13 mouse cellular contexts compared by ENCODE assay signal in genomic region chr5:118099069-118099869, GRCm38 (mm10). TPM values are rescaled to one million over a fixed set of nuclear protein-coding genes. Genes with fewer than 3 reads are reported as not detected.
A peak's percentile ranks its signal among the peaks of the same experiment; 100 is the strongest.
DNase-seq lines count a peak whose midpoint lies in the region; ATAC-seq and TF ChIP-seq lines count a peak whose summit lies in the region.
"Had no signal": no experiment of that assay in that cellular context is flagged by ENCODE, and none has a peak within 500 bp of the region (broad histone marks: within the 10 kb centered on the region; RNA-seq: fewer than 3 reads in every experiment).

No protein-coding gene starts in this region.

- WGBS in lung, embryonic 14.5 days: 68% methylated on average over 11 of the region's 11 CpGs
- WGBS in forebrain, postnatal 0 days: 36% methylated on average over 11 of the region's 11 CpGs
- WGBS in midbrain, embryonic 15.5 days: 67% methylated on average over 11 of the region's 11 CpGs

- no peak overlapping the region for H3K4me2 ChIP-seq in lung, embryonic 14.5 days
- no peak overlapping the region for H3K4me2 ChIP-seq in forebrain, postnatal 0 days (ENCODE audit: low read depth)
- H3K4me2 ChIP-seq in midbrain, embryonic 15.5 days: no peak overlapping the region
- H3K4me2 ChIP-seq: heart, embryonic 13.5 days had no signal

- TF ChIP-seq CTCF in lung, embryonic 14.5 days (IDR thresholded peaks at IDR 0.05; ENCODE audit: low read depth): no peak
- no peak for TF ChIP-seq CTCF in forebrain, postnatal 0 days (IDR thresholded peaks at IDR 0.05; ENCODE audit: low read depth)

- H3K4me1 ChIP-seq in lung, embryonic 14.5 days (ENCODE audit: insufficient read depth): no peaks in the 10 kb centered on the region
- H3K4me1 ChIP-seq in forebrain, postnatal 0 days (ENCODE audit: insufficient read depth): peaks cover 9% of the 10 kb centered on the region; the same call in 1 of the 2 replicates
- H3K4me1 ChIP-seq in midbrain, embryonic 15.5 days: 0 out of 2 replicates have a peak, but pooled peaks cover 12% of the 10 kb centered on the region

- DNase-seq in lung, embryonic 14.5 days: peak; percentile 53
- no peak for DNase-seq in lung, postnatal 25 days (ENCODE audit: low spot score)
- DNase-seq in embryo, embryonic 11 days: peak; percentile 41
- DNase-seq in forebrain, postnatal 0 days: no peak
- no peak for DNase-seq in layer of hippocampus, adult 9-11 months
- no peak for DNase-seq in urinary bladder, postnatal 4 days (ENCODE audit: low spot score in 2 of 2)
- DNase-seq: kidney, postnatal 36 days; right cerebral cortex, postnatal 4 days; thymus, postnatal 25 days had no signal

- peak; percentile 58; the same call in 1 of the 2 replicates for ATAC-seq in lung, embryonic 14.5 days (ENCODE audit: insufficient read depth)
- peak; percentile 58 for ATAC-seq in forebrain, postnatal 0 days
- no peak for ATAC-seq in midbrain, embryonic 15.5 days (replicated peaks)
- no peak for ATAC-seq in erythroblast, adult 5-6 weeks (replicated peaks; ENCODE audit: low FRiP score, poor library complexity, severe bottlenecking)

- no peaks in the 10 kb centered on the region for H3K9me3 ChIP-seq in lung, embryonic 14.5 days (ENCODE audit: low read depth, low read length)
- H3K9me3 ChIP-seq in forebrain, postnatal 0 days (ENCODE audit: low read length): no peaks in the 10 kb centered on the region
- H3K9me3 ChIP-seq in midbrain, embryonic 15.5 days: no peaks in the 10 kb centered on the region
- H3K9me3 ChIP-seq: heart, embryonic 13.5 days had no signal

- no peak overlapping the region for H3K9ac ChIP-seq in lung, embryonic 14.5 days
- H3K9ac ChIP-seq in forebrain, postnatal 0 days: no peak overlapping the region
- H3K9ac ChIP-seq in midbrain, embryonic 15.5 days: no peak overlapping the region
- H3K9ac ChIP-seq: heart, embryonic 13.5 days had no signal

- H3K4me3 ChIP-seq in lung, embryonic 14.5 days (ENCODE audit: low read depth, low read length): no peak overlapping the region
- no peak overlapping the region for H3K4me3 ChIP-seq in forebrain, postnatal 0 days (ENCODE audit: low read depth, low read length)
- H3K4me3 ChIP-seq in midbrain, embryonic 15.5 days: no peak overlapping the region
- H3K4me3 ChIP-seq: heart, embryonic 13.5 days had no signal

- no peaks in the 10 kb centered on the region for H3K27me3 ChIP-seq in lung, embryonic 14.5 days (ENCODE audit: insufficient read depth, low read length)
- no peaks in the 10 kb centered on the region for H3K27me3 ChIP-seq in forebrain, postnatal 0 days (ENCODE audit: insufficient read depth, low read length)
- H3K27me3 ChIP-seq in midbrain, embryonic 15.5 days (replicated peaks): no peaks in the 10 kb centered on the region
- H3K27me3 ChIP-seq: CH12.LX; heart, embryonic 13.5 days had no signal

- no peak overlapping the region for H3K27ac ChIP-seq in lung, embryonic 14.5 days (ENCODE audit: low read depth)
- peak overlapping the region; percentile 40; the same call in 1 of the 2 replicates for H3K27ac ChIP-seq in forebrain, postnatal 0 days (ENCODE audit: low read depth, low read length)
- H3K27ac ChIP-seq in midbrain, embryonic 15.5 days: peak overlapping the region; percentile 31; the same call in 1 of the 2 replicates
- H3K27ac ChIP-seq: heart, embryonic 13.5 days had no signal

- H3K36me3 ChIP-seq in lung, embryonic 14.5 days (ENCODE audit: insufficient read depth): peaks cover 31% of the 10 kb centered on the region
- H3K36me3 ChIP-seq in forebrain, postnatal 0 days (ENCODE audit: insufficient read depth): 0 out of 2 replicates have a peak, but pooled peaks cover 3% of the 10 kb centered on the region
- H3K36me3 ChIP-seq in midbrain, embryonic 15.5 days (replicated peaks): no peaks in the 10 kb centered on the region

RNA-seq across cellular contexts. Expression of gene Fbxw8, which starts 56.0 kb away (rescaled TPM):
- 31.1 and 31.3 TPM in 2 replicates for polyA plus RNA-seq in lung, embryonic 14.5 days (2014; fragmentation: Nextera tagmentation; extraction: Ambion mirVana)
- 42.8 and 51.0 TPM in 2 replicates for total RNA-seq in forebrain, postnatal 0 days (2014; rRNA removed)
- 15.2 and 16.4 TPM in 2 replicates for polyA plus RNA-seq in forebrain, postnatal 0 days (2015; fragmentation: Nextera tagmentation; extraction: Ambion mirVana)
- polyA plus RNA-seq in midbrain, embryonic 15.5 days (2015; fragmentation: Nextera tagmentation; extraction: Ambion mirVana): 20.0 and 22.3 TPM in 2 replicates
- total RNA-seq in erythroblast, adult 5-6 weeks (2015; ENCODE audit: low replicate concordance): 2.1 and 2.9 TPM in 2 replicates
- 3.1 and 4.4 TPM in 2 replicates for total RNA-seq in erythroblast, adult 5-6 weeks (2017; ENCODE audit: low replicate concordance)

Comparison
In these comparisons a context has a peak if more than half of its experiments do, and no peak if none do; other contexts are left out.
1. DNase-seq: peak in lung, embryonic 14.5 days (single experiment) and embryo, embryonic 11 days (single experiment); none in lung, postnatal 25 days (single experiment), forebrain, postnatal 0 days (single experiment), layer of hippocampus, adult 9-11 months (single experiment) and urinary bladder, postnatal 4 days (0 of 2).
2. ATAC-seq: peak in lung, embryonic 14.5 days (single experiment) and forebrain, postnatal 0 days (single experiment); none in midbrain, embryonic 15.5 days (single experiment) and erythroblast, adult 5-6 weeks (single experiment).